Mouse (Mus musculus) kidney, adult 18-20 months (tissue): ENCODE data around the gene 4930558C23Rik.
"Not testable (repeated sequence)": the region's sequence is repeated elsewhere in the genome, so short reads cannot be mapped to it uniquely, and the experiment has no call there.

Experiments
- DNase-seq: peaks from one replicate; pipeline ENCODE4 v3.0.0; 2021

Gene 4930558C23Rik

GRCm38 (mm10) chr3:95402741-95403140 lies at the start of gene 4930558C23Rik:
4930558C23Rik (minus strand) TSS chr3:95402841.
- no peak for DNase-seq

GRCm38 (mm10) chr3:95450915-95451314 lies 48.3 kb upstream of the 4930558C23Rik start:
- no peak for DNase-seq

GRCm38 (mm10) chr3:95450408-95450807 lies 47.8 kb upstream of the 4930558C23Rik start:
- peak; percentile 37 for DNase-seq

- DNase-seq: no peak
Observed at GRCm38 (mm10) chr3:95445311-95445710, 42.7 kb upstream of the 4930558C23Rik start.

- no peak for DNase-seq
Observed at GRCm38 (mm10) chr3:95442406-95443117, 39.9 kb upstream of the 4930558C23Rik start.

GRCm38 (mm10) chr3:95439670-95440069 lies 37.0 kb upstream of the 4930558C23Rik start:
- DNase-seq: no peak

GRCm38 (mm10) chr3:95438636-95439035 lies 36.0 kb upstream of the 4930558C23Rik start:
- DNase-seq: not testable (repeated sequence)

GRCm38 (mm10) chr3:95435561-95435960 lies 32.9 kb upstream of the 4930558C23Rik start:
- no peak for DNase-seq

GRCm38 (mm10) chr3:95434983-95435370 lies 32.3 kb upstream of the 4930558C23Rik start:
- no peak for DNase-seq

- DNase-seq: peak; percentile 93
Observed at GRCm38 (mm10) chr3:95434136-95434982, 31.7 kb upstream of the 4930558C23Rik start, which contains the start of gene Arnt. Arnt (plus strand) TSS chr3:95434388.

- no peak for DNase-seq
Observed at GRCm38 (mm10) chr3:95433301-95433915, 30.8 kb upstream of the 4930558C23Rik start.

GRCm38 (mm10) chr3:95428423-95428822 lies 25.8 kb upstream of the 4930558C23Rik start:
- DNase-seq: not testable (repeated sequence)

- DNase-seq: not testable (repeated sequence)
Observed at GRCm38 (mm10) chr3:95427891-95428238, 25.2 kb upstream of the 4930558C23Rik start.

GRCm38 (mm10) chr3:95427117-95427890 lies 24.7 kb upstream of the 4930558C23Rik start:
- not testable (repeated sequence) for DNase-seq

- DNase-seq: not testable (repeated sequence)
Observed at GRCm38 (mm10) chr3:95426476-95426875, 23.8 kb upstream of the 4930558C23Rik start.

- no peak for DNase-seq
Observed at GRCm38 (mm10) chr3:95417866-95418265, 15.2 kb upstream of the 4930558C23Rik start.

GRCm38 (mm10) chr3:95412268-95412667 lies 9.6 kb upstream of the 4930558C23Rik start:
- no peak for DNase-seq

GRCm38 (mm10) chr3:95408852-95409251 lies 6.2 kb upstream of the 4930558C23Rik start:
- DNase-seq: no peak

- DNase-seq: no peak
Observed at GRCm38 (mm10) chr3:95407728-95408127, 5.1 kb upstream of the 4930558C23Rik start.

- peak; percentile 12 for DNase-seq
Observed at GRCm38 (mm10) chr3:95394385-95394784, 8.3 kb downstream of the 4930558C23Rik start.

GRCm38 (mm10) chr3:95385401-95386075 lies 17.1 kb downstream of the 4930558C23Rik start:
- DNase-seq: no peak

GRCm38 (mm10) chr3:95373208-95373607 lies 29.4 kb downstream of the 4930558C23Rik start:
- no peak for DNase-seq
